9 mouse cellular contexts compared by ENCODE assay signal in genomic region chr10:120701833-120702232, GRCm38 (mm10).
DNase-seq lines count a peak whose midpoint lies in the region; ATAC-seq lines count a peak whose summit lies in the region.
"Had no signal": no experiment of that assay in that cellular context is flagged by ENCODE, and none has a peak within 500 bp of the region (broad histone marks: within the 10 kb centered on the region; RNA-seq: fewer than 3 reads in every experiment).

No protein-coding gene starts in this region.

- H3K9me3 ChIP-seq in embryonic facial prominence, embryonic 10.5 days = no peaks in the 10 kb centered on the region
- H3K9me3 ChIP-seq in kidney, embryonic 14.5 days (ENCODE audit: control insufficient read depth, low read length) = no peaks in the 10 kb centered on the region
- H3K9me3 ChIP-seq in limb, embryonic 13.5 days = 0 out of 2 replicates have a peak, but pooled peaks cover 4% of the 10 kb centered on the region
- no peaks in the 10 kb centered on the region for H3K9me3 ChIP-seq in stomach, embryonic 15.5 days

- peak; percentile 81 for ATAC-seq in kidney, embryonic 14.5 days (ENCODE audit: low FRiP score, low TSS enrichment)
- ATAC-seq in limb, embryonic 13.5 days (ENCODE audit: low FRiP score, low read depth) = peak; percentile 62; the same call in 1 of the 2 replicates
- ATAC-seq in stomach, embryonic 15.5 days (ENCODE audit: insufficient read depth, low FRiP score, low read depth) = peak; percentile 65; the same call in 1 of the 2 replicates

- WGBS in embryonic facial prominence, embryonic 10.5 days = 33% methylated on average over 11 of the region's 11 CpGs
- 10% methylated on average over 11 of the region's 11 CpGs for WGBS in kidney, embryonic 14.5 days
- WGBS in limb, embryonic 13.5 days = 20% methylated on average over 11 of the region's 11 CpGs
- 9% methylated on average over 11 of the region's 11 CpGs for WGBS in stomach, embryonic 15.5 days

- no peak overlapping the region for H3K4me2 ChIP-seq in kidney, embryonic 14.5 days (replicated peaks; ENCODE audit: low read depth, low read length)
- H3K4me2 ChIP-seq in limb, embryonic 13.5 days (replicated peaks) = no peak overlapping the region
- H3K4me2 ChIP-seq in stomach, embryonic 15.5 days = no peak overlapping the region

- no peak overlapping the region for H3K27ac ChIP-seq in embryonic facial prominence, embryonic 10.5 days (replicated peaks)
- H3K27ac ChIP-seq in kidney, embryonic 14.5 days (ENCODE audit: low read depth, low read length) = no peak overlapping the region
- no peak overlapping the region for H3K27ac ChIP-seq in limb, embryonic 13.5 days
- no peak overlapping the region for H3K27ac ChIP-seq in stomach, embryonic 15.5 days

- no peaks in the 10 kb centered on the region for H3K27me3 ChIP-seq in embryonic facial prominence, embryonic 10.5 days (replicated peaks; ENCODE audit: low read depth, poor library complexity, severe bottlenecking)
- H3K27me3 ChIP-seq in kidney, embryonic 14.5 days (ENCODE audit: control insufficient read depth, insufficient read depth, low read length) = no peaks in the 10 kb centered on the region
- H3K27me3 ChIP-seq in limb, embryonic 13.5 days = no peaks in the 10 kb centered on the region
- no peaks in the 10 kb centered on the region for H3K27me3 ChIP-seq in stomach, embryonic 15.5 days (replicated peaks)

- no peaks in the 10 kb centered on the region for H3K36me3 ChIP-seq in embryonic facial prominence, embryonic 10.5 days (replicated peaks)
- no peaks in the 10 kb centered on the region for H3K36me3 ChIP-seq in kidney, embryonic 14.5 days (ENCODE audit: control insufficient read depth, insufficient read depth, low read length)
- no peaks in the 10 kb centered on the region for H3K36me3 ChIP-seq in limb, embryonic 13.5 days
- H3K36me3 ChIP-seq in stomach, embryonic 15.5 days = no peaks in the 10 kb centered on the region
- H3K36me3 ChIP-seq: G1E had no signal

- H3K4me3 ChIP-seq in embryonic facial prominence, embryonic 10.5 days = no peak overlapping the region
- no peak overlapping the region for H3K4me3 ChIP-seq in kidney, embryonic 14.5 days (ENCODE audit: low read length)
- H3K4me3 ChIP-seq in limb, embryonic 13.5 days = no peak overlapping the region
- H3K4me3 ChIP-seq in stomach, embryonic 15.5 days (replicated peaks) = no peak overlapping the region

- H3K9ac ChIP-seq in kidney, embryonic 14.5 days (ENCODE audit: low read depth, low read length) = no peak overlapping the region
- H3K9ac ChIP-seq in limb, embryonic 13.5 days = no peak overlapping the region
- no peak overlapping the region for H3K9ac ChIP-seq in stomach, embryonic 15.5 days

- peaks cover 33% of the 10 kb centered on the region for H3K4me1 ChIP-seq in embryonic facial prominence, embryonic 10.5 days
- peaks cover 14% of the 10 kb centered on the region; the same call in 1 of the 2 replicates for H3K4me1 ChIP-seq in kidney, embryonic 14.5 days (ENCODE audit: control insufficient read depth, insufficient read depth, low read length)
- H3K4me1 ChIP-seq in limb, embryonic 13.5 days = peaks cover 31% of the 10 kb centered on the region
- H3K4me1 ChIP-seq in stomach, embryonic 15.5 days = peaks cover 15% of the 10 kb centered on the region

- peak; percentile 68 for DNase-seq in 3134 (ENCODE audit: extremely low read depth, insufficient read length, low spot score)
- DNase-seq in adrenal gland, postnatal 14 days = peak; percentile 87
- peak; percentile 82 for DNase-seq in embryonic facial prominence, embryonic 10.5 days (ENCODE audit: low spot score)
- DNase-seq in heart, adult 18-20 months = peak; percentile 69 to 87
- DNase-seq in monocyte, adult 2 months (ENCODE audit: low read depth in 1 of 2, low spot score in 2 of 2) = peak; percentile 16 to 47

Comparison
In these comparisons a context has a peak if more than half of its experiments do, and no peak if none do; other contexts are left out.
1. DNase-seq: peak in every context shown above with its lines; median percentile 87 in adrenal gland, postnatal 14 days; 82 in embryonic facial prominence, embryonic 10.5 days; 78 in heart, adult 18-20 months; 68 in 3134; 32 in monocyte, adult 2 months.